Mouse (Mus musculus) testis, adult 2 months (tissue): ENCODE measurements around the gene Stard3.

ENCODE experiments used
- CTCF ChIP-seq: fragments of 200-500 bp; IDR thresholded peaks from 2 replicates; pipeline ENCODE4 v1.5.1; 2012; ENCODE audit warnings: low read depth, mild to moderate bottlenecking, inconsistent platforms, low read length, moderate library complexity; ENCODE audit not compliant: control insufficient read depth, insufficient read depth, insufficient replicate concordance
- POLR2A ChIP-seq: fragments of 200-500 bp; IDR thresholded peaks from 2 replicates; pipeline ENCODE4 v1.6.1; 2012; ENCODE audit warnings: low read depth, mild to moderate bottlenecking, inconsistent platforms, low read length, moderate library complexity; ENCODE audit not compliant: control insufficient read depth

- TF ChIP-seq POLR2A = no peak
- no peak for TF ChIP-seq CTCF
Measured at GRCm38 (mm10) chr11:98360866-98361521, 2.8 kb downstream of the Stard3 start.
